Mouse (Mus musculus) limb, embryonic 11.5 days (tissue): ENCODE results near the gene Il34. TPM values are rescaled to one million over a fixed set of nuclear protein-coding genes. Genes with fewer than 3 reads are reported as not detected.

Experiments
- ATAC-seq: fragments of 200-750 bp; cut with Nextera tagmentation; 2 replicates; pipeline ENCODE4 v1.8.0; 2017; ENCODE audit warnings: low read depth; ENCODE audit not compliant: insufficient number of reproducible peaks, low FRiP score, low TSS enrichment
- DNase-seq: peaks from one replicate; pipeline ENCODE4 v3.0.0-alpha.2; 2015; ENCODE audit warnings: low spot score
- H3K27ac ChIP-seq: fragments of 300-500 bp; sonication (generic); replicated peaks from 2 replicates; pipeline ENCODE4 v1.5.1; 2014; ENCODE audit warnings: low read depth, mild to moderate bottlenecking, low read length
- H3K27me3 ChIP-seq: fragments of 300-500 bp; sonication (generic); 2 replicates; pipeline ENCODE4 v1.6.1; 2014; ENCODE audit warnings: mild to moderate bottlenecking, low read length, mixed read lengths; ENCODE audit not compliant: control insufficient read depth, insufficient read depth
- H3K36me3 ChIP-seq: fragments of 300-500 bp; sonication (generic); 2 replicates; pipeline ENCODE4 v1.6.1; 2014; ENCODE audit warnings: mild to moderate bottlenecking, low read length, moderate library complexity, mixed read lengths; ENCODE audit not compliant: control insufficient read depth, insufficient read depth
- H3K4me1 ChIP-seq: fragments of 300-500 bp; sonication (generic); 2 replicates; pipeline ENCODE4 v1.6.1; 2014; ENCODE audit warnings: low read length, mixed read lengths; ENCODE audit not compliant: control insufficient read depth, insufficient read depth
- H3K4me2 ChIP-seq: fragments of 300-500 bp; sonication (generic); 2 replicates; pipeline ENCODE4 v1.6.1; 2014; ENCODE audit warnings: low read depth, mild to moderate bottlenecking, moderate library complexity; ENCODE audit not compliant: severe bottlenecking
- H3K4me3 ChIP-seq: fragments of 300-500 bp; sonication (generic); 2 replicates; pipeline ENCODE4 v1.5.1; 2014; ENCODE audit warnings: low read depth, low read length
- H3K9ac ChIP-seq: fragments of 300-500 bp; sonication (generic); 2 replicates; pipeline ENCODE4 v1.6.1; 2014; ENCODE audit warnings: mild to moderate bottlenecking, low read length
- H3K9me3 ChIP-seq: fragments of 300-500 bp; sonication (generic); 2 replicates; pipeline ENCODE4 v1.6.1; 2016; ENCODE audit warnings: low read length; ENCODE audit not compliant: control insufficient read depth
- WGBS: fragments of 180-500 bp; shearing (Covaris S2); extraction: QIAGEN DNeasy Blood & Tissue Kit; methylation state at CpG from one replicate; pipeline ENCODE4 v1.1.7; 2014; 5-methylcytosine and 5-hydroxymethylcytosine counted together
- polyA plus RNA-seq: library from polyadenylated mRNA; unstranded; fragments of >200 nt; fragmentation: Nextera tagmentation; extraction: Ambion mirVana; gene quantifications from 2 replicates; pipeline ENCODE4 v1.2.1, GENCODE M21; 2014

The Il34 gene
- polyA plus RNA-seq, 1 experiment from 2014 or later = not detected

- Histone ChIP-seq H3K9ac (no peak overlapping the region), H3K36me3 (no peaks in the 10 kb centered on the region), H3K4me3 (no peak overlapping the region), H3K27ac (no peak overlapping the region), H3K4me2 (no peak overlapping the region), H3K27me3 (no peaks in the 10 kb centered on the region), H3K4me1 (no peaks in the 10 kb centered on the region), H3K9me3 (no peaks in the 10 kb centered on the region)
- 86% methylated on average over 13 of the region's 13 CpGs for WGBS
- DNase-seq (no peak), ATAC-seq (no peak)
Measured at GRCm38 (mm10) chr8:110779924-110780718, 25.6 kb downstream of the Il34 start.

DNA sequence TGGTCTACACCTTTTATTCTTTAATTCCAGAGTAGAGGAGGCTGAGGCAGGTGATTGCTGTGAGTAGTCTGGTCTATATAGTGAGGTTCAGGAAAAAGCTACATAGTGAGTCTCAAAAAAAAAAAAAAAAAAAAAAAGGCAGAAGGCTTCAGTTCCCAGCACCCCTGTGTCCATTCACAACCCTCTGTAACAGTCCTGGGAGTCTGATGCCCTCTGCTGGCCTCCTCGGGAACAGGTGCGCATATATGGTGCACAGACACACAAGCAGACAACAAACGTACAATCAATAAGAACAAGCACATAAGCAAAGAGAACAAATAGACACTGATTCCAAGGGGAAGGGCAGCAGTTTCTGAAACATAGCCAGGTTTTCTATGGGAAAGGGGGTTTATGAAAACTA, 29.4 kb downstream of the Il34 start:
- H3K4me2 ChIP-seq = no peak overlapping the region
- DNase-seq = no peak
- H3K4me1 ChIP-seq = no peaks in the 10 kb centered on the region
- WGBS = 94% methylated on average over 3 of the region's 3 CpGs
- H3K27me3 ChIP-seq = no peaks in the 10 kb centered on the region
- H3K4me3 ChIP-seq = no peak overlapping the region
- no peaks in the 10 kb centered on the region for H3K9me3 ChIP-seq
- no peak for ATAC-seq
- no peaks in the 10 kb centered on the region for H3K36me3 ChIP-seq
- no peak overlapping the region for H3K27ac ChIP-seq
- no peak overlapping the region for H3K9ac ChIP-seq

- DNase-seq (no peak), ATAC-seq (no peak)
- Histone ChIP-seq H3K9ac (no peak overlapping the region), H3K36me3 (no peaks in the 10 kb centered on the region), H3K4me1 (no peaks in the 10 kb centered on the region), H3K9me3 (no peaks in the 10 kb centered on the region), H3K4me3 (no peak overlapping the region), H3K27me3 (no peaks in the 10 kb centered on the region), H3K27ac (no peak overlapping the region), H3K4me2 (no peak overlapping the region)
- WGBS = 85% methylated on average over 3 of the region's 3 CpGs
Measured at GRCm38 (mm10) chr8:110775721-110776120, 30.0 kb downstream of the Il34 start.

- H3K9ac ChIP-seq = no peak overlapping the region
- H3K27me3 ChIP-seq = no peaks in the 10 kb centered on the region
- 76% methylated on average over 8 of the region's 8 CpGs for WGBS
- no peak overlapping the region for H3K27ac ChIP-seq
- DNase-seq (no peak), ATAC-seq (no peak)
- no peaks in the 10 kb centered on the region for H3K9me3 ChIP-seq
- H3K4me2 ChIP-seq = no peak overlapping the region
- no peaks in the 10 kb centered on the region for H3K36me3 ChIP-seq
- H3K4me3 ChIP-seq = no peak overlapping the region
- no peaks in the 10 kb centered on the region for H3K4me1 ChIP-seq
Measured at GRCm38 (mm10) chr8:110775316-110775715, 30.4 kb downstream of the Il34 start.

DNA sequence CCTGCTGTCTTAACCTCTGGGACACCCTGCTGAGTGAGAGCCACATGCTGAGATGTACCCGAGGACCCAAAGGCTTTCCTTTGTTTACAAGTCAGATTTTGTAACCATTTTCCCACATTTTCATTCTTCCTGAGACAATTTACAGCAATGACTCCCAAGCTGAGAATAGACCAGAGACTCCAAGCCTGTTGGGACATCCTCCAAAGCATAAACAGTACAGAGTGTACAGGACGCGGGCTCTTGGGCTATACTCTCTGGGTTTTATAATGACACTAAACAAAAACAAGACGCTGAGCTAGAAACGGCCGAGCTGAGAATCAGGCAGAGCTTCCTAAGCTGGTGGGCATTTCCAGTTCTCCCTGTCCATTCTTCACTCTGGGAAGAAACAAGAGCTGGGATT, 31.0 kb downstream of the Il34 start:
- 83% methylated on average over 6 of the region's 6 CpGs for WGBS

GRCm38 (mm10) chr8:110774047-110774446, 31.7 kb downstream of the Il34 start:
- no peak for ATAC-seq
- DNase-seq = no peak
- Histone ChIP-seq H3K27ac (no peak overlapping the region), H3K4me3 (no peak overlapping the region), H3K27me3 (no peaks in the 10 kb centered on the region), H3K4me2 (no peak overlapping the region), H3K9ac (no peak overlapping the region), H3K9me3 (no peaks in the 10 kb centered on the region), H3K4me1 (no peaks in the 10 kb centered on the region), H3K36me3 (no peaks in the 10 kb centered on the region)
- 83% methylated on average over 3 of the region's 3 CpGs for WGBS

More for the DNA sequence above, 31.0 kb downstream of the Il34 start:
- Histone ChIP-seq H3K4me3 (no peak overlapping the region), H3K27me3 (no peaks in the 10 kb centered on the region), H3K9me3 (no peaks in the 10 kb centered on the region), H3K4me1 (no peaks in the 10 kb centered on the region), H3K4me2 (no peak overlapping the region), H3K9ac (no peak overlapping the region), H3K27ac (no peak overlapping the region), H3K36me3 (no peaks in the 10 kb centered on the region)
- ATAC-seq (no peak), DNase-seq (no peak)

DNA sequence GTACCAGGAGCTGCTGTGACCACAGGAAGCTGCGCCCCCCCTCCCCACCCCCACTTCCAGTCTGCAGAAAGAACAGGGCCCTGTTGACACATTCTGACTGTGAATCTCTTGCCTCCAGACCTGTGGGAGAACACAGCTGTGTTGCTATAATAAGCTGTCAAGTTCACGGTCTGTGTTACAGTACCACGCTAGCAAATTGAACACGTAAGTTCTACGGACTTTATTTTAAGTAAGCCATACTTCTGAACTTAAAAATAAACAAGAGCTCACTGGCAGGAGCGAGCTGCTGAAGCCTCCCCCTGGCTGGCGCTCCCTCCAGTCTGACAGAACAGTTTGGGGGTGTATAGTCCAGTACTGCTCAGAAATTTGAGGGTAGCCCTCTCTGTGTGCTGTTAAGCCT, 33.3 kb downstream of the Il34 start:
- WGBS = 86% methylated on average over 7 of the region's 7 CpGs
- ATAC-seq = no peak

DNA sequence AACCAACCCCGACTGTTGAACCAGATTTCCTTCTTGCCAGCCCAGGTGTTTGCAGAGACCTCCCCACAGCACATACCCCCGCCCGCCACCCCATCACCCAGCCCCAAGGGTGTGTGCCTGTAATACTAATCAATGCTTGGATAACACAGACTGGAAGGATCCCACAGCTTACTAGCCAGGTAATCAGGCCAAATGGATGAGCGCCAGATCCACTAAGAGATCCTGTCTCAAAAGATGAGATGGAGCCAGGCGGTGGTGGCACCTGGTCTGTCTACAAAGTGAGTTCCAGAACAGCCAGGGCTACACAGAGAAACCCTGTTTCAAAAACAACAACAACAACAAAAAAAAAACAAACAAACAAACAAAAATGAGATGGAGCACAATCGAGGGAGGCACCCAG, 38.5 kb downstream of the Il34 start:
- H3K27ac ChIP-seq = no peak overlapping the region
- no peak overlapping the region for H3K4me3 ChIP-seq
- no peak overlapping the region for H3K4me2 ChIP-seq
- no peaks in the 10 kb centered on the region for H3K9me3 ChIP-seq
- no peaks in the 10 kb centered on the region for H3K4me1 ChIP-seq
- no peaks in the 10 kb centered on the region for H3K36me3 ChIP-seq
- DNase-seq (no peak), ATAC-seq (no peak)
- H3K27me3 ChIP-seq = no peaks in the 10 kb centered on the region
- H3K9ac ChIP-seq = no peak overlapping the region
- 84% methylated on average over 6 of the region's 6 CpGs for WGBS

More for the DNA sequence above, 33.3 kb downstream of the Il34 start:
- Histone ChIP-seq H3K4me3 (no peak overlapping the region), H3K9ac (no peak overlapping the region), H3K4me1 (no peaks in the 10 kb centered on the region), H3K4me2 (no peak overlapping the region), H3K27ac (no peak overlapping the region), H3K36me3 (no peaks in the 10 kb centered on the region), H3K9me3 (no peaks in the 10 kb centered on the region), H3K27me3 (no peaks in the 10 kb centered on the region)
- DNase-seq = no peak

- WGBS = 86% methylated on average over 3 of the region's 3 CpGs
- Histone ChIP-seq H3K27me3 (no peaks in the 10 kb centered on the region), H3K4me1 (no peaks in the 10 kb centered on the region), H3K4me3 (no peak overlapping the region), H3K36me3 (no peaks in the 10 kb centered on the region), H3K27ac (no peak overlapping the region), H3K9me3 (no peaks in the 10 kb centered on the region), H3K4me2 (no peak overlapping the region), H3K9ac (no peak overlapping the region)
- no peak for ATAC-seq
- no peak for DNase-seq
Measured at GRCm38 (mm10) chr8:110764671-110765070, 41.1 kb downstream of the Il34 start.
